In the genomic region with DNA sequence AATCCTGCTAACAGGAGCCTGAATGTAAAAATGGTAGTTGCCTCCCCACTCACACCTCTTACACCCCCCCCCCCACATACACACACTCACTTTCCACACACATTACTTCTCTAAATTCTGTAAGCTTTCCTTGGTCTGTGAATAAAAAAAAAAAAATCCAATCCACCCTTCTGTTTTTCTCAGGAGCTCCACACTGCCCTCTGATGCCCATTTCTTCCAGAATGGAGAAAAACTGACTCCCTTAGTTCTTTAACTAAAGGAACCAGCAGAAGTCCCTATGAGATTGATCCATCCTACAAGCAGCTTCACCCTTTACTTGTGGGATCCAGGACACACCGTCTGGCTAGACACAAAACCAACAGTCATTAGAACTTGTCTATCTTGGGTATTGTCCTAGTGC, we compare ENCODE assay signal across 27 mouse cellular contexts. TPM values are rescaled to one million over a fixed set of nuclear protein-coding genes. Genes with fewer than 3 reads are reported as not detected.
DNase-seq lines count a peak whose midpoint lies in the region; ATAC-seq and TF ChIP-seq lines count a peak whose summit lies in the region.
"Had no signal": no experiment of that assay in that cellular context is flagged by ENCODE, and none has a peak within 500 bp of the region (broad histone marks: within the 10 kb centered on the region; RNA-seq: fewer than 3 reads in every experiment).

No protein-coding gene starts in this region.

- no peak for ATAC-seq in kidney, postnatal 0 days (replicated peaks; ENCODE audit: low FRiP score, low read depth)
- no peak for ATAC-seq in midbrain, postnatal 0 days (ENCODE audit: low FRiP score)
- ATAC-seq in midbrain, embryonic 11.5 days (ENCODE audit: low FRiP score): no peak
- ATAC-seq in Patski: no peak
- ATAC-seq in heart, embryonic 12.5 days (ENCODE audit: insufficient number of reproducible peaks, low FRiP score): no peak
- ATAC-seq: forebrain, embryonic 14.5 days; liver, embryonic 12.5 days; liver, postnatal 0 days; midbrain, embryonic 15.5 days had no signal

- TF ChIP-seq CTCF in kidney, postnatal 0 days (IDR thresholded peaks at IDR 0.05; ENCODE audit: low read depth): peak; percentile 31; the same call in 1 of the 2 replicates
- TF ChIP-seq CTCF in midbrain, postnatal 0 days (IDR thresholded peaks at IDR 0.05): peak; percentile 48; the same call in 1 of the 2 replicates
- peak; percentile 26 for TF ChIP-seq CTCF in Patski (IDR thresholded peaks at IDR 0.05)
- TF ChIP-seq CTCF in cortical plate, adult 2 months (IDR thresholded peaks at IDR 0.05; ENCODE audit: extremely low read depth, insufficient read depth, low read length): peak; percentile 21; the same call in 1 of the 2 replicates

- in situ Hi-C loops in Patski (cut with MboI; ENCODE audit: low pct_unique_long_range_greater_than_20kb): no loop called here

- H3K4me3 ChIP-seq in kidney, postnatal 0 days (replicated peaks; ENCODE audit: low read depth, low read length): no peak overlapping the region
- H3K4me3 ChIP-seq in midbrain, postnatal 0 days (ENCODE audit: low read depth, low read length): no peak overlapping the region
- H3K4me3 ChIP-seq in midbrain, embryonic 11.5 days (ENCODE audit: low read depth, low read length): no peak overlapping the region
- no peak overlapping the region for H3K4me3 ChIP-seq in cortical plate, adult 2 months (ENCODE audit: insufficient read depth, low read length)
- H3K4me3 ChIP-seq in heart, embryonic 12.5 days: no peak overlapping the region
- H3K4me3 ChIP-seq: gastrocnemius, adult 2 months; heart, adult 2 months; hindbrain, embryonic 10.5 days; hindbrain, embryonic 15.5 days; liver, embryonic 12.5 days; midbrain, embryonic 15.5 days had no signal

- POLR2A ChIA-PET in Patski (lab: Charles Lee): no interaction called here

- no peak overlapping the region for H3K4me2 ChIP-seq in kidney, postnatal 0 days (ENCODE audit: low read length)
- H3K4me2 ChIP-seq in midbrain, postnatal 0 days (ENCODE audit: low read depth, low read length, poor library complexity, severe bottlenecking): no peak overlapping the region
- H3K4me2 ChIP-seq in midbrain, embryonic 11.5 days: no peak overlapping the region
- H3K4me2 ChIP-seq in heart, embryonic 12.5 days: no peak overlapping the region
- H3K4me2 ChIP-seq: hindbrain, embryonic 15.5 days; liver, embryonic 12.5 days; midbrain, embryonic 15.5 days had no signal

- WGBS in kidney, postnatal 0 days: 66% methylated on average over 1 of the region's 1 CpGs
- WGBS in midbrain, postnatal 0 days: 59% methylated on average over 1 of the region's 1 CpGs
- WGBS in midbrain, embryonic 11.5 days: 41% methylated on average over 1 of the region's 1 CpGs
- 51% methylated on average over 1 of the region's 1 CpGs for WGBS in heart, embryonic 12.5 days

- H3K36me3 ChIP-seq in kidney, postnatal 0 days (ENCODE audit: insufficient read depth, low read length): no peaks in the 10 kb centered on the region
- H3K36me3 ChIP-seq in midbrain, postnatal 0 days (ENCODE audit: insufficient read depth, low read length): no peaks in the 10 kb centered on the region
- no peaks in the 10 kb centered on the region for H3K36me3 ChIP-seq in midbrain, embryonic 11.5 days (ENCODE audit: control insufficient read depth, insufficient read depth, low read length)
- H3K36me3 ChIP-seq in heart, embryonic 12.5 days: no peaks in the 10 kb centered on the region
- H3K36me3 ChIP-seq: hindbrain, embryonic 10.5 days; hindbrain, embryonic 15.5 days; liver, embryonic 12.5 days; midbrain, embryonic 15.5 days had no signal

- H3K9ac ChIP-seq in kidney, postnatal 0 days (ENCODE audit: low read depth, low read length): no peak overlapping the region
- H3K9ac ChIP-seq in midbrain, postnatal 0 days (replicated peaks; ENCODE audit: low read length, poor library complexity, severe bottlenecking): no peak overlapping the region
- no peak overlapping the region for H3K9ac ChIP-seq in midbrain, embryonic 11.5 days (ENCODE audit: low read length)
- H3K9ac ChIP-seq in heart, embryonic 12.5 days: no peak overlapping the region
- H3K9ac ChIP-seq: hindbrain, embryonic 15.5 days; liver, embryonic 12.5 days; liver, postnatal 0 days; midbrain, embryonic 15.5 days had no signal

- CTCF ChIA-PET in Patski (lab: Charles Lee): interaction anchor here (1.2 kb wide), 1 partner anchor 117 kb away, joined by 3 read pairs; no protein-coding TSS in a partner anchor

- no peaks in the 10 kb centered on the region for H3K27me3 ChIP-seq in kidney, postnatal 0 days (ENCODE audit: insufficient read depth, low read length)
- H3K27me3 ChIP-seq in midbrain, postnatal 0 days (ENCODE audit: insufficient read depth, low read length): no peaks in the 10 kb centered on the region
- no peaks in the 10 kb centered on the region for H3K27me3 ChIP-seq in midbrain, embryonic 11.5 days (ENCODE audit: control insufficient read depth, insufficient read depth, low read length)
- peaks cover 20% of the 10 kb centered on the region for H3K27me3 ChIP-seq in Patski
- H3K27me3 ChIP-seq in heart, embryonic 12.5 days (replicated peaks): no peaks in the 10 kb centered on the region
- H3K27me3 ChIP-seq: hindbrain, embryonic 15.5 days; liver, embryonic 12.5 days; midbrain, embryonic 15.5 days had no signal

- H3K4me1 ChIP-seq in kidney, postnatal 0 days (replicated peaks; ENCODE audit: insufficient read depth, low read length): no peaks in the 10 kb centered on the region
- H3K4me1 ChIP-seq in midbrain, postnatal 0 days (ENCODE audit: insufficient read depth, low read length): 0 out of 2 replicates have a peak, but pooled peaks cover 3% of the 10 kb centered on the region
- no peaks in the 10 kb centered on the region for H3K4me1 ChIP-seq in midbrain, embryonic 11.5 days (ENCODE audit: control insufficient read depth, insufficient read depth, low read length)
- H3K4me1 ChIP-seq in cortical plate, adult 2 months (ENCODE audit: control insufficient read depth, insufficient read depth, low read length): peaks cover 2% of the 10 kb centered on the region; the same call in 1 of the 2 replicates
- no peaks in the 10 kb centered on the region for H3K4me1 ChIP-seq in heart, embryonic 12.5 days (replicated peaks)
- H3K4me1 ChIP-seq: hindbrain, embryonic 10.5 days; liver, embryonic 12.5 days; midbrain, embryonic 15.5 days had no signal

- no peaks in the 10 kb centered on the region for H3K9me3 ChIP-seq in kidney, postnatal 0 days (replicated peaks; ENCODE audit: low read length)
- H3K9me3 ChIP-seq in midbrain, postnatal 0 days (ENCODE audit: low read length): no peaks in the 10 kb centered on the region
- H3K9me3 ChIP-seq in midbrain, embryonic 11.5 days (ENCODE audit: control insufficient read depth, low read length): no peaks in the 10 kb centered on the region
- H3K9me3 ChIP-seq in heart, embryonic 12.5 days (replicated peaks): peaks cover 4% of the 10 kb centered on the region
- H3K9me3 ChIP-seq: hindbrain, embryonic 15.5 days; liver, embryonic 12.5 days; midbrain, embryonic 15.5 days had no signal

- no peak overlapping the region for H3K27ac ChIP-seq in kidney, postnatal 0 days
- H3K27ac ChIP-seq in midbrain, postnatal 0 days (ENCODE audit: low read depth, low read length): no peak overlapping the region
- H3K27ac ChIP-seq in midbrain, embryonic 11.5 days (ENCODE audit: low read depth, low read length): no peak overlapping the region
- H3K27ac ChIP-seq in cortical plate, adult 2 months (ENCODE audit: insufficient read depth, low read length): no peak overlapping the region
- H3K27ac ChIP-seq in heart, embryonic 12.5 days (ENCODE audit: poor library complexity, severe bottlenecking): no peak overlapping the region
- H3K27ac ChIP-seq: gastrocnemius, adult 2 months; heart, adult 2 months; hindbrain, embryonic 10.5 days; hindbrain, embryonic 15.5 days; liver, embryonic 12.5 days; macrophage; midbrain, embryonic 15.5 days had no signal

- no peak for DNase-seq in kidney, postnatal 0 days (ENCODE audit: low spot score)
- DNase-seq in kidney, postnatal 4 days: no peak
- no peak for DNase-seq in midbrain, postnatal 0 days (ENCODE audit: low spot score)
- no peak for DNase-seq in midbrain, embryonic 11.5 days (ENCODE audit: low spot score, missing footprints)
- DNase-seq in Patski (ENCODE audit: low read depth, low spot score): no peak
- DNase-seq: adrenal gland, adult 8-10 months; B cell, adult 2 months; cerebellum, adult 8-10 months; cerebellum, postnatal 25 days; gastrocnemius, adult 2 months; gastrocnemius, postnatal 36 days; heart, adult 2 months; heart, postnatal 14 days; kidney, adult 11 months; kidney, postnatal 25 days; layer of hippocampus, postnatal 36 days; liver, postnatal 0 days; lung, postnatal 10 days; thymus, postnatal 4 days had no signal

- TF ChIP-seq POLR2A in cortical plate, adult 2 months (IDR thresholded peaks at IDR 0.05; ENCODE audit: extremely low read depth, insufficient read depth, low read length): no peak

RNA-seq across cellular contexts. Expression of gene Rpl10-ps3, which starts 24.0 kb away (rescaled TPM):
- polyA plus RNA-seq in kidney, postnatal 0 days (2015; fragmentation: Nextera tagmentation; extraction: Ambion mirVana): 238 and 252 TPM in 2 replicates
- total RNA-seq in midbrain, postnatal 0 days (2014; rRNA removed): 111 and 114 TPM in 2 replicates
- polyA plus RNA-seq in midbrain, postnatal 0 days (2015; fragmentation: Nextera tagmentation; extraction: Ambion mirVana): 88.1 and 95.5 TPM in 2 replicates
- polyA plus RNA-seq in midbrain, embryonic 11.5 days (2014; fragmentation: Nextera tagmentation; extraction: Ambion mirVana): 164 and 172 TPM in 2 replicates
- 157 TPM for polyA plus RNA-seq in Patski (2021)
- polyA plus RNA-seq in cortical plate, adult 2 months (2012; rRNA removed): 66.9 and 84.2 TPM in 2 replicates
- polyA plus RNA-seq in heart, embryonic 12.5 days (2016; fragmentation: Nextera tagmentation; extraction: Ambion mirVana): 150 and 157 TPM in 2 replicates
